Mouse (Mus musculus) large intestine, adult 2 months (tissue): ENCODE results near the gene BC107364. TPM values are rescaled to one million over a fixed set of nuclear protein-coding genes. Genes with fewer than 3 reads are reported as not detected.
"Not testable (repeated sequence)": the region's sequence is repeated elsewhere in the genome, so short reads cannot be mapped to it uniquely, and the experiment has no call there.

Source experiments
- DNase-seq: peaks from one replicate; pipeline ENCODE4 v3.0.0-alpha.2; 2012; ENCODE audit warnings: low read depth, low spot score
- WGBS: fragments of 180-500 bp; shearing (Covaris S2); methylation state at CpG from one replicate; pipeline ENCODE4 v1.1.7; 2018; 5-methylcytosine and 5-hydroxymethylcytosine counted together
- polyA plus RNA-seq: library from polyadenylated mRNA; depleted of rRNA; stranded (reverse); fragments of >200 nt; gene quantifications from 2 replicates; pipeline ENCODE4 v1.2.3, GENCODE M21; 2012

BC107364 gene
- polyA plus RNA-seq, 1 experiment = not detected

GRCm38 (mm10) chr3:96459757-96460567, 7.9 kb upstream of the BC107364 start:
- DNase-seq = not testable (repeated sequence)
- WGBS = 0% methylated on average over 1 of the region's 58 CpGs

DNA sequence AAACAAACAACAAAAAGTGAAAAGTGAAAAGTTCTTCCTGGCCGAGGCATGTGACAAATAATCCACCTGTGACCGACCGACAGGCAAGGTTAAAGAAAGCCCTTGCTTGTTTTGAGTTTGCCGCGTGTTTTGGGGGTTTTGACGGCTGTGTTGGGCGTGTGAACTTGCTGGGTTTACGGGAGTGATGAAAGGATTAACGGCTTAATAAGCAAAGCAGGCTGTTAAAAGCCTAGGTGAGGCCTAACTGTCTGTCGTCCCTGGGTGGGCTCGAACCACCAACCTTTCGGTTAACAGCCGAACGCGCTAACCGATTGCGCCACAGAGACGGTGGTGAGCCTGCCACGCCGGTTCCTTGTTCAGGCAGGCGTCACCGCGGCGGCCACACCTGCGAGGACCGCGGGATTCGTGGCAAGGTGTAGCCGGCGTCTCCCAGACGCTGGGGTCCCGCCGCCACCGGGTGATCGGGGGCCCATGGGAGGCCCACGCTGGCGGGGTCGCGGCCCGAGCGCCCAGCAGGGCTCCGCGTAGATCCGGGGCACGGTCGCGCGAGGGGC, 6.9 kb upstream of the BC107364 start:
- DNase-seq = not testable (repeated sequence)

GRCm38 (mm10) chr3:96458008-96458407, 5.9 kb upstream of the BC107364 start:
- no CpG with 5 or more reads among the region's 53 CpGs for WGBS

More for the DNA sequence above, 6.9 kb upstream of the BC107364 start:
- no CpG with 5 or more reads among the region's 48 CpGs for WGBS

DNA sequence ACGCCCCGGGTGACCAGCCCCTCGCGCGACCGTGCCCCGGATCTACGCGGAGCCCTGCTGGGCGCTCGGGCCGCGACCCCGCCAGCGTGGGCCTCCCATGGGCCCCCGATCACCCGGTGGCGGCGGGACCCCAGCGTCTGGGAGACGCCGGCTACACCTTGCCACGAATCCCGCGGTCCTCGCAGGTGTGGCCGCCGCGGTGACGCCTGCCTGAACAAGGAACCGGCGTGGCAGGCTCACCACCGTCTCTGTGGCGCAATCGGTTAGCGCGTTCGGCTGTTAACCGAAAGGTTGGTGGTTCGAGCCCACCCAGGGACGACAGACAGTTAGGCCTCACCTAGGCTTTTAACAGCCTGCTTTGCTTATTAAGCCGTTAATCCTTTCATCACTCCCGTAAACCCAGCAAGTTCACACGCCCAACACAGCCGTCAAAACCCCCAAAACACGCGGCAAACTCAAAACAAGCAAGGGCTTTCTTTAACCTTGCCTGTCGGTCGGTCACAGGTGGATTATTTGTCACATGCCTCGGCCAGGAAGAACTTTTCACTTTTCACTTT, 847 bp downstream of the BC107364 start:
- not testable (repeated sequence) for DNase-seq
- no CpG with 5 or more reads among the region's 50 CpGs for WGBS

More at GRCm38 (mm10) chr3:96458008-96458407, 5.9 kb upstream of the BC107364 start:
- DNase-seq = not testable (repeated sequence)

DNA sequence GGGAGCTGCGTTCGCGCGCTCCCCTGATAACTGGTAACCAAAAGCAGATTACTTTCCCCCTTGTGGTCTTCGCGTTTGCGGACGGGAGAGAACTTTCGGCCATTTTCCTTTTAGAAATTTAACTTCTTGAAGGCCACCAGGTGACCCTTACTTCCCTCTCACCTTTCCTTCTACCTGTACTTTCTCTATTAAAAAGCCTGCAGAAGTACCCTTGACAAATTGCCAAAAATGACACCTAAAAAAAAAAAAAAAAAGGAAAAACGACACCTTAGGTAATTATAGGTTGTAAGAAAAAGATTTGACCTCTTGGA, 1.6 kb downstream of the BC107364 start:
- WGBS = 0% methylated on average over 1 of the region's 10 CpGs
- DNase-seq = not testable (repeated sequence)

DNA sequence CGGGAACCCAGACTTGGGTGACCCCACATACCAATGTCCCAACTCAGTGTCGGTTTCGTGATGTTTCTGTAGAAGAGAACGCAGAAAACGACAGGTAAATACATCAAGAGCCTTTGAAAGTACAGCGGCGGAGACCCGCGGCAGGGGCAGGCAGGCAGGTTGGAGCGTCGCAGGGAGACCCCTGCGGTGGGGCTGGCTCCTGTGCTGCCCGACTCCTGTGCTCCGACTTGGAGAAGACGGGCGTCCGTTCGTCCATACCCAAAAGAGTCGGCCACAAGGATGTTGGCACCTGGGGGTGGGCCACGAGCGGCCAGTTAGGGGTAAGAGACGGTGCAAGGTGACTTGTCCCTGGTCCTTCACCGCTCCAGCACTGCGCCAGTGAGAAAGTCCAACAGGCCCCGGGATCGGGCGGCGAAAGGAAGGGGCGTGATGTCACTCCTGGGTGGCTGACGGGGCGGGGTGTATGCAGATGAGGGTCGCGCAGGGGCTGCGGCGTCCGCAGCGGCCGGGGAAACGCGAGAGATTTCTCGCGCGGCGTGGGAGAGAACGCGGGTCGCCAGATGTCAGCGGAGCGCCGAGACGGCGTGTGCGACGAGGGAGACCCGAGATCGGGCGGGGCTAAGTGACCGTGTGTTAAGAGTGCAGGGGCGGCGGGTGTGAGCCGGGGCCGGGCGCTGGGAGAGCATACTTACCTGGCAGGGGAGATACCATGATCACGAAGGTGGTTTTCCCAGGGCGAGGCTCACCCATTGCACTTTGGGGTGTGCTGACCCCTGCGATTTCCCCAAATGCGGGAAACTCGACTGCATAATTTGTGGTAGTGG, 2.1 kb downstream of the BC107364 start:
- no CpG with 5 or more reads among the region's 68 CpGs for WGBS
- not testable (repeated sequence) for DNase-seq

DNA sequence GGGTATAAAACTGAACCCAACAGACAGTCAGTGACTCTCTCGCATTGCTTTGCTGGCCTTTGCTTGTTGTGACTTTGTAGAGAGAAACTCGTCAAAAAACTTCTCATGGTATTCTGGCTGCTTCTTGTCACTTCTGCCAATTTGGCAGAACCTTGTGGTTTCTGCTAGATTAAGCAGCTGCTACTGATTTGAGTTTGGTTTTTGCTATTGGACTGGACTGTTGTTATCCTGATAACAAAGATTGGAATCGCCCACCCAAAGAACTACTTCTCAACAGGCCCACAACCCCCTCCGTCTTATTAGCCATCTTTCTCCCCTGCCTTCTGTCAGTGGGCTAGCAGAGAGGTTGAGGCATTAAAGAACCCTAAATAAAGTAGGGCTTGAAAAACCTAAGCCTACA, 6.7 kb downstream of the BC107364 start:
- 81% methylated on average over 4 of the region's 4 CpGs for WGBS
- no peak for DNase-seq

- DNase-seq = peak; percentile 42
- under 1% methylated on average over 13 of the region's 13 CpGs for WGBS
These were observed 11.5 kb downstream of the BC107364 start for GRCm38 (mm10) chr3:96440578-96440977.

DNA sequence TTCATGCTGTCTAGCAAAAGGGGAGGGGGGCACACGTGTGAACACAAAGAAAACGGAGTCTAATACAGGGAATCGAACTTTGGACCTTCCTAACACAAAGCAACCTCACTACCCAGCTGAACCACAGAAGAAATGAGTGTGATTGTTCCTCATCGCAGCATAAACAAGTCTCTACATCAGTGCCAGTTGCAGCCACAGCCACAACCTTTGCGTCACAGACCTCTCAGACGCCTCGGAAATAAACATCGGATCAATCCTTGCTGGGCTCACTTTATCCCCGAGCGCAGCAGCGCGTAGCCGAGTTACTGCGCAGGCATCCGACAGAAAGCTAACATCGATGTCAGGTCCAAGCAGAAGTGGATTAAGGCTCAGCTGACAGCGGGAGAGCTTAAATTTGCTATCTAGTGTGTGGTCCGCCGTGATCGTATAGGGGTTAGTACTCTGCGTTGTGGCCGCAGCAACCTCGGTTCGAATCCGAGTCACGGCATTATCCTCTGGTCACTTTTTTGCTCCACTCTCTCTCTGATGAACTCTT, 16.5 kb downstream of the BC107364 start:
- 2% methylated on average over 26 of the region's 26 CpGs for WGBS
- DNase-seq = no peak

DNA sequence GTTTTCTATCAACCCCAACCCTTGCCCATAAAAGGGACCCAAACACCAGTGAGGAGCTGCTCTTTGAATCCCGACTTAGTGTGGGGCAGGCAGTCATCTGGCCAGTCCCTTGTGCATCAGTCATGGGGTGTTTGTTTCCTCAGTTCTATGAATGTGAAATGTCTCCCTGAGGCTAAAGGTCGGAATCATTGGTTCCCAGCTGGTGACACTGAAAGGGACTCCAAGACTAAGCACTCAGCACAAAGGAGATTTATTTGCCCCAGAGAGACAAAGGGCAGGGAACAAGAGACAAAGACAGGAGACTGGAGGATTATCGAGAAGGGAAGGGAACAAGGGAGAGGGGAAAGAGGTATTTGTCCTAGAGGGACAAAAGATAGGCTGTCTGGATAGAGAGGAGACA, 19.9 kb downstream of the BC107364 start:
- DNase-seq = no peak
- WGBS = 50% methylated on average over 3 of the region's 3 CpGs

DNA sequence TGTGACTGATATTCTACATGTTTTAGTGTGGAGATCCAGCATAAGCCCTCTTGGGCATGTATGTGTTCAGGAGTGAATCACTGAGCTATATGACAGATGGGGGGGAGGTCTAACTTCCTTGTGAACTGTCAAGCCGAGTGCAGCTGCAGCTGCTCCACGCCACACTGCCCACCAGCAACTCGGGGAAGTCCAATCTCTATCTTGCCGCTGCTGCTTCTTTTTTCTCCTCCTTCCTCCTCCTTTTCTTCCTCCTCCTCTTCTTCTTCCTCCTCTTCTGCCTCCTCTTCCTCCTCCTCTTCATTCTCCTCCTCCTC, 22.3 kb downstream of the BC107364 start:
- no peak for DNase-seq
- 56% methylated on average over 4 of the region's 4 CpGs for WGBS

DNA sequence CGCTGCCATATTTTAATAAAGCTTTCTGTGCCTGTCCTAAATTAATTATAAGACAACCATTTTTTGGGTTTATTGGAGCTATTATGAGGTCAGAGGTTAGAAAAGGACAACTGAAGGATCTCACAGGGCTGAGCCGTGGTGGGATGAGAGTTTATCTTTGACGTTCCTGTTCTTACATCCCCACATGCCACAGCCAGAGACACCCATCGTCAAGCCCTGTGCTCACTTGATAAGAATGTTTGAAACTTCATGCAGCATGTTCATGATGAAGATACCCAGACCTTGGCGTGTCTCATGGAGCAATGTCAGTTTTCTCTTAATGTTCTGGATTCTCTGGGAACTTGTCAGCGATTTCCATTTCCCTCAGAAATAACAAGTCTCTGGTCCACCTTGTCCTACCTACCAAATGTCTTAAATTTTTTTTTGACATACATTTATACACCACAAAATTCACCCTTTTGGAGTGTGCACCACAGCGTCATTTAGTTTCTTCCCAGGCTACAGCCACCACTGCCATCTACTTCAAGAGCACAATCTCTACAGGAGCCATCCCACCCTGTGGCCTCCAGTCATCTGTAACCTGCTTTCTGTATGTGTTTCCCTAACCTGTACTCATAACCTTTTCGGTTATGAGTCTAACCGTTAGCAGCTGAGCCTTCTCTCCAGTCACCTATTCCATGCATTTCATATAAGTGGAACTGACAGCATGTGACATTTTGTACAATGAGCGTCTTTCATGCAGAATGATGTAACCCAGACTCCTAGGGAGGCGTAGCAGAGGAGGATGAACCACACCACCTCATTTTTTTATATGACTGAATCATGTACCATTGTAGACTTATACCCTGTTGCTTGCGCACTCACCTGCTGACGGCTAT, 22.9 kb downstream of the BC107364 start:
- WGBS = 81% methylated on average over 13 of the region's 13 CpGs
- DNase-seq = no peak

- DNase-seq = no peak
- WGBS = 11% methylated on average over 16 of the region's 16 CpGs
These were observed 24.2 kb downstream of the BC107364 start for GRCm38 (mm10) chr3:96427761-96428462.

DNA sequence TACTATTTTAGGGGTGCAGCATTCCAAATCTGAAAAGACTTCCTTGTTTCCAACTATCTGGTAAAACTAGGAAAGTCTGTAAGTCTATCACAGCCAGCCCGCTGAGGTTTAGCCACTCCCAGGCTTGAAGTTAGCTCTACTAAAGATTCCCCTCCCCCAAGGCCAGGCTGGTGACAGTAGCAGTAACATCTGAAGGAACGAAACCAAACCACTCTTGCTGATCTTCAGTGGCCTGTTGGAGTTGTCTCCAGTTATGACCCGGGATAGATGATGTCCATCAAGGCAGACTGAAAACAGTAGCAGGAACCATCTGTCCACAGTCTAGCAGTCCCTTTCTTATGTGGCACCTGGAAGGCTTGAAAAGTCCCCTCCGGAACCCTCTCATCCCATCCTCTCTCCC, 24.8 kb downstream of the BC107364 start:
- whole genome bisulfite sequencing = 28% methylated on average over 4 of the region's 4 CpGs
- no peak for DNase-seq

GRCm38 (mm10) chr3:96426268-96426667, 25.8 kb downstream of the BC107364 start:
- DNase-seq = no peak
- WGBS = 65% methylated on average over 4 of the region's 4 CpGs

- WGBS = 24% methylated on average over 4 of the region's 4 CpGs
- DNase-seq = not testable (repeated sequence)
These were observed 27.7 kb downstream of the BC107364 start for GRCm38 (mm10) chr3:96424447-96424846.

DNA sequence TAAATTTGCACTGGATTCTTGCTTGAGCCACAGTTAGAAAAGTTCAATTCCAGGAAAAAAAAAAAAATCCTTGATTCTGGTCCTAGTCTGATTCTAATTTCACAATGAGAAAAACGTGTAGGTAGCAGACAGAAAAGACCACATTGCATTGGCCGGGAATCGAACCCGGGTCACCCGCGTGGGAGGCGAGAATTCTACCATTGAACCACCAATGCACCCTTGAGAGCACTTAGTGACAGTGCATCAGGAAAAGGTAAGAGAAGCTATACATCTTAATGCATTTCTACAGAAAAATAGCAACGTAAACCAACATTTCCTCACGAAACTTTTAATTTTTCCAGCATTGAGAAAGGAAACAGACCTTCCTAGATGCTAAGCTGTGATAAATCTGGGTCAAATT, 28.2 kb downstream of the BC107364 start:
- no peak for DNase-seq
- 38% methylated on average over 9 of the region's 9 CpGs for WGBS

DNA sequence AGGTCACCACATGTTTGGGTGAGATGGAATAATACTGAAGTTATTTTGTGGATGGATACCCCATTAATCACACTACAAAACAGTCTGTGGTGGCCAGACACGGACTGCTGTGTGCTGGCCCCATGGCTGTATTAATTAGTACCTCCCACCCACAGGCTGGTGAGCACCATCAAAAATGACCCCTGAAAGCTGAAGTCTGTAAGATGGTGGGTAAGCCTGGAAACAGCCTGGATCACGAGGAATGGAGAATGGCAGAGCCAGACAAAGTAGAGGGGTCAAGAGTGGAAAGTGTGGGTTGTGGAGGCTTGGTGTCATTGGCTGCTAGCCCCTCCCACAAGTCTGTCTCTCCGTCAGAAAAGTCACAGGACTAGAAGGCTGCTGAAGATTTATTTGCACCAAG, 31.3 kb downstream of the BC107364 start:
- no peak for DNase-seq
- WGBS = 42% methylated on average over 3 of the region's 3 CpGs

- DNase-seq = not testable (repeated sequence)
- 66% methylated on average over 5 of the region's 5 CpGs for WGBS
These were observed 33.2 kb downstream of the BC107364 start for GRCm38 (mm10) chr3:96418902-96419301.
